Mouse (Mus musculus) spleen, embryonic (tissue): ENCODE results near the gene Twsg1.

ENCODE experiments used
- CTCF ChIA-PET: fragments of 350-600 bp; sonication (Branson Sonifier 250); formaldehyde crosslinking; loops from one replicate; lab custom pipeline; 2022; lab: Charles Lee

The Twsg1 gene

GRCm38 (mm10) chr17:65937671-65938070 is 13.4 kb downstream of the Twsg1 start:
- CTCF ChIA-PET, result no interaction called here

DNA sequence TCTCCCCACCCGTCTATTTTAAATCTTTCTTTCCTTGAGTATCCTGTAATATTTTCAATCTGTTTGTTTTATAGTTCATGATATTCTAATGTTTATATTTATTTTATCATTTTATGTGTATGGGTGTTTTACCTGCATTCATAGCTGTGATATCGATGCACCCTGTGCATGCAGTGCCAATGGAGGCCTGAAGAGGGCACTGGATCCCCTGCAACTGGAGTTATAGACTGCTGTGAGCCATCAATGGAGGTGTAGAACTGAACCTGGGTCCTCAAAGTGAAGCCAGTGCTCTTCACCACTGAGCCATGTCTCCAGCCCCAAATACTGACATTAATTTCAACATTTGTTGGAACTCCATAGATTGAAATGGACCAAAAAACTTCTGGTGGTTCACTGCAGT is 17.3 kb downstream of the Twsg1 start:
- CTCF ChIA-PET, result interaction anchor here (0.5 kb wide), 1 partner anchor 113 kb away, joined by 6 read pairs; no protein-coding TSS in a partner anchor

DNA sequence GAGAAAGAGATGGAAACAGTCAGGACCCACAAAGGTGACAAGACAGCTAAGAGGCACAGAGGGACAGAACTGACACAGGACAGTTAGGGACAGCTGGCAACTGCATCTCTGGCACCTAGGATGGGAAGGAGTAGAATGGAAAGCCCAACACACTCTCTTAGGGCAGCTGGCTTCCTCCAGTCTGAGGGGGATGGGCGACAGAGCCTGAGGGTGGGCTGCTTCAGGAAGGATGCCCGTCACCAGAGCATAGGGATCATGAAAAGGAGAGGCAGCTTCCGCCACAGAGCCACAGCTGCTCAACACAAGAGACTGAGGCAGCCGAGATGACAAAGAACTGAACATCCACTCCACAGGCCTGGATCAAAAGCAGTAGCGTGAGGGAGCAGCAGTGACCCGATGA is 19.5 kb downstream of the Twsg1 start:
- CTCF ChIA-PET, result no interaction called here

- CTCF ChIA-PET, result interaction anchor here (0.6 to 0.7 kb wide), 2 partner anchors 146 to 188 kb away, joined by 5 to 7 read pairs; partner anchors contain the start of gene Ankrd12
Observed at GRCm38 (mm10) chr17:65930960-65931359, 20.1 kb downstream of the Twsg1 start.

DNA sequence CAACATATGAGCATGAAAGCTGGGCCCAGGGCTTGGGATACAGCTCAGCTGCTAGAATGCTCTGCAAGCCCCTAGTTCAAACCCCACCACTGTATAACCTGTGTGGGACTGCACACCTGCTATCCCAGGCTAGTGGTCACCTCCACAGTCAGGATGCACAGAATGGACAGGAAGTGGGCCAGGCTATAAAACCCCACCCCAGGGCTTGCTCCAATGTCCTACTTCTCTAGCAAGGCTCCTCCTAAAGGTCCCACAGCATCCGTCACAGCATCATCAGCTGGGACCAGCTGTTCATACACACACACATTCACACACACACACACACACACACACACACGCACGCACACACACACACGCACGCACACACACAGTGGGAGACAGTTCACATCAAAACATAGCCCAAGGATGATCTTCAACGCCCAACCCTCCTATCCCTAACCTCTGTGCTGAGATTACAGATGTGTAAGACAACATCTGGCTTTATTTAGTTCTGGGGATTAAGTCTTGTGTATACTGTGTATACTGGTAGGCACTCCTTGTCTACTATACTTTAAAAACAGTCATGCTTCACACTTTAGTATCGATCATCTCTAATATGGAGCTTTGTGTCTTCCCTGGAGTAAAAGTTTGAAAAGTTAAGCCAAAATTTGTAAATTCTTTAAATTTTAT is 20.7 kb downstream of the Twsg1 start:
- CTCF ChIA-PET, result interaction anchor here (0.6 to 1.0 kb wide), 4 partner anchors 64 to 189 kb away, joined by 3 to 7 read pairs (median 4); partner anchors contain the start of gene Ankrd12

- CTCF ChIA-PET, result interaction anchor here (1.0 kb wide), 1 partner anchor 63 kb away, joined by 3 read pairs; no protein-coding TSS in a partner anchor
Observed at GRCm38 (mm10) chr17:65929319-65929978, 21.6 kb downstream of the Twsg1 start.

GRCm38 (mm10) chr17:65927077-65927476 is 23.9 kb downstream of the Twsg1 start:
- CTCF ChIA-PET, result no interaction called here

- CTCF ChIA-PET, result no interaction called here
Observed at GRCm38 (mm10) chr17:65924218-65924617, 26.8 kb downstream of the Twsg1 start.

GRCm38 (mm10) chr17:65921975-65922374 is 29.1 kb downstream of the Twsg1 start:
- CTCF ChIA-PET, result no interaction called here

DNA sequence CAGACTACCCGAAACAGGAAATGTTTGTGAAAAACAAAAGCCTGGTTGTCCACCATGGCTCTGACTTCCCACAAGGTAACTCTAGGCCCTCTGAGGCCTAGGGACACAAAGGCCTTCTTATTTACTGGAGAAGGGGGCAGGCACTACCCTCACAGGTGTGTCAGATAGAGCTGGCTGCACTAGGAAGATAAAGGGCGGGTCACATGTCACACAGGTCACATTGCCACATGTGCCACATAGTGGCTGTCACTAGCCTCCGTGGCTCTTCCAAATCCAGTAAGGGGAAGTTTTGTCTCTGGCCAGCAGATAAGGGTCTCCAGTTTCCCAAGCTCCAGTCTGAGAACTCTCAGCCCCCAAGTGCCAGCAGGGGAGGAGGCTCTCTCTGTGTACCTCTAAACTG is 31.8 kb downstream of the Twsg1 start:
- CTCF ChIA-PET, result interaction anchor here (0.6 kb wide), 1 partner anchor 139 kb away, joined by 3 read pairs; no protein-coding TSS in a partner anchor

DNA sequence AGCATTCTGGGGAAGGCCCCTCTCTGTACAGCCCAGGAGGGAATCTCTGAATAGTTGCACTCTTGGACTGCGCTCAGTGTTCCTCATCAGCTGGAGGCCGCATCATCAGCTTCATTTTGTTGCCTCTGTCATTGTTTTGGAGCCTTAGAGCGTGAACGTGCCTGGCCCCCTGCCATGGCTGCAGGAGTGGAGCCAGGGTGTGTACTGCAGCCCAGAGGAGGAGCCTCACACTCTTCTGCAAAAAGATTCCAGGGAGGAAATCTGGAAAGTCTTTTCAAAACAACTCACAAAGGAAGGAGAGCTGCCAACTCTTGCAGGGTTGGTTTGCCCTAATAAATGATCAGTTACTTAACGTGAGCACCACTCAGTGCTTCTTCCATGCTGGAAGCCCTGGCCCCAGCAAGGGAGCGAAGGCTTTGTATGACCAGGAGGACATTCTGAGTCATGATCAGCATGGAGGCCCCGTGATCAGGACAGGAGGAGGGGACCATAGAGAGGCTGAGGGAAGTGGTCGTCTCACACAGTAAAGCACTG is 34.8 kb downstream of the Twsg1 start:
- CTCF ChIA-PET, result interaction anchor here (0.7 kb wide), 1 partner anchor 46 kb away, joined by 7 read pairs; no protein-coding TSS in a partner anchor

- CTCF ChIA-PET, result no interaction called here
Observed at GRCm38 (mm10) chr17:65914083-65914482, 36.9 kb downstream of the Twsg1 start.

DNA sequence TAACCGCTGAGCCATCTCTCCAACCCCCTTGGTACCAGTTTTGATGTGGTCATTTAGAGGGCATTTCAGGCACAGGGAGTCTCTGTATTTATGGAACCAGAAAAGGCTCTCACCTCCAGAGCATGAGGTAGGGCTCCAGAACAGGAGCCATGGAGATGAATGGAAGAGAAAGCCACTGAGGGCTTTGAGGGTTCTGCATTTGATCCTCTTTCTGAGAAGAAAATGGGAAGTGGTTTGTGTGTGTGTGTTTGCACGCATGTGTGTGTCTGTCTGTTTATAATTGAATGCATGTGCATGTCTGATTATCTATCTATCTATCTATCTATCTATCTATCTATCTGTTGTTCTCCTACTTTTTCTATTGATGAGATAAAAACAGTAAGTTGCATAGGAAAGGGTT is 38.8 kb downstream of the Twsg1 start:
- CTCF ChIA-PET, result no interaction called here

GRCm38 (mm10) chr17:65911285-65912069 is 39.5 kb downstream of the Twsg1 start:
- CTCF ChIA-PET, result interaction anchor here (0.7 kb wide), 1 partner anchor 488 kb away, joined by 3 read pairs; no protein-coding TSS in a partner anchor

GRCm38 (mm10) chr17:65908270-65908669 is 42.8 kb downstream of the Twsg1 start:
- CTCF ChIA-PET, result no interaction called here

- CTCF ChIA-PET, result interaction anchor here (0.5 to 0.6 kb wide), 4 partner anchors 43 to 287 kb away, joined by 3 to 13 read pairs (median 6); no protein-coding TSS in a partner anchor
Observed at GRCm38 (mm10) chr17:65906895-65907401, 44.1 kb downstream of the Twsg1 start.

DNA sequence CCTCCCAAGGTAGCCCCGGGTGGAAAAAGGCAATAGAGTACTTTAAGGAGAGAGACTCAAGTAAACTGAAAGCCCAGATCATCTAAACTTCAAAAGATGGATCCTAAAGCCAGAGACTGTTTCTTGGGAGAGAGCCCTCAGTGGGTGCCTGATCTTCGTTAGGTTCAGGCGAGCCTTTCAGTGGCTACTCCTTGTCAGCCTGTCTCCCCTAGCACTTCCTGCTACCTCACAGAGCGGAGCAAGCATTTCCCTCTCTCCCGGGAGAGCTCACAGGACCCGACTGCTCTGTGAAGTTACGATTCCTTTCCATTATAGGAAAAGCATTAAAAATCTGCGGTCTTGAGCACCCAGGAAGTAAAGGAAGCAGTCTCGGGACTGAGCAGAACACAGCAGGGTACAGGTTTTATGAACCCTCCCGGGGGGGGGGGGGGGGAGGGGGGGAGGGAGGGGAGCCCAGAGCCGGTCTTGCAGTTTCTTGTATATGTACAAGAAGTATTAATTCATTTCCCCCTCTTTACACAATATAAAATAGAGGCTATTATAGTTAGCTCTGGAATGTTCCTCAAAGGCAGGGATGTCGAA is 44.6 kb downstream of the Twsg1 start:
- CTCF ChIA-PET, result interaction anchor here (0.5 kb wide), 1 partner anchor 288 kb away, joined by 3 read pairs; no protein-coding TSS in a partner anchor

- CTCF ChIA-PET, result interaction anchor here (0.6 kb wide), 1 partner anchor 101 kb away, joined by 10 read pairs; no protein-coding TSS in a partner anchor
Observed at GRCm38 (mm10) chr17:65905241-65905640, 45.8 kb downstream of the Twsg1 start.

GRCm38 (mm10) chr17:65903826-65904225 is 47.2 kb downstream of the Twsg1 start:
- CTCF ChIA-PET, result no interaction called here

DNA sequence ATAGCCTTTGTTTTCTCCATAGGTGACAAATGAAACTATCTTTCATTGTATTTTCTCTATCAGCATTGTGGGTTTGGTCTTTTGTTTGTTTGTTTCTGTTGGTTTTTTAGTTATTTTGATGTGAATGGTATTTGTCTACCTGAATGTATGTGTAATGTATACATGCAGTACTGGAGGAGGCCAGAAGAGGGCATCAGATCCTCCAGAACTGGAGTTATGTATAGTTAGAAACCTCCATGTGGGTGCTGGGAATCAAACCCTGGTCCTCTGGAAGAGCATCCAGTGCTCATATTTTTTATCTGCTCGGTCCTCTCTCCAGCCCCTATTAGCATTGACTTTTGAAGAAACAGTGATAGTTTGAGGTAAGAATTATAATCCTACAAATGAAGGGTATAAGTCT is 48.0 kb downstream of the Twsg1 start:
- CTCF ChIA-PET, result interaction anchor here (0.6 kb wide), 1 partner anchor 124 kb away, joined by 12 read pairs; no protein-coding TSS in a partner anchor
